Mouse (Mus musculus) frontal cortex, adult 2 months (tissue): ENCODE data around the gene Stab1. TPM values are rescaled to one million over a fixed set of nuclear protein-coding genes. Genes with fewer than 3 reads are reported as not detected.

Experiments
- DNase-seq, 2 experiments: peaks; one replicate each; pipeline ENCODE4 v3.0.0; 2022; ENCODE audit warnings: low spot score in 1 of 2; ENCODE audit errors: extremely low spot score in 1 of 2
- polyA plus RNA-seq: library from polyadenylated mRNA; depleted of rRNA; stranded (reverse); fragments of >200 nt; gene quantifications from 2 replicates; pipeline ENCODE4 v1.2.3, GENCODE M21; 2012

Stab1 gene
- polyA plus RNA-seq, 1 experiment: 19.1 TPM

DNA sequence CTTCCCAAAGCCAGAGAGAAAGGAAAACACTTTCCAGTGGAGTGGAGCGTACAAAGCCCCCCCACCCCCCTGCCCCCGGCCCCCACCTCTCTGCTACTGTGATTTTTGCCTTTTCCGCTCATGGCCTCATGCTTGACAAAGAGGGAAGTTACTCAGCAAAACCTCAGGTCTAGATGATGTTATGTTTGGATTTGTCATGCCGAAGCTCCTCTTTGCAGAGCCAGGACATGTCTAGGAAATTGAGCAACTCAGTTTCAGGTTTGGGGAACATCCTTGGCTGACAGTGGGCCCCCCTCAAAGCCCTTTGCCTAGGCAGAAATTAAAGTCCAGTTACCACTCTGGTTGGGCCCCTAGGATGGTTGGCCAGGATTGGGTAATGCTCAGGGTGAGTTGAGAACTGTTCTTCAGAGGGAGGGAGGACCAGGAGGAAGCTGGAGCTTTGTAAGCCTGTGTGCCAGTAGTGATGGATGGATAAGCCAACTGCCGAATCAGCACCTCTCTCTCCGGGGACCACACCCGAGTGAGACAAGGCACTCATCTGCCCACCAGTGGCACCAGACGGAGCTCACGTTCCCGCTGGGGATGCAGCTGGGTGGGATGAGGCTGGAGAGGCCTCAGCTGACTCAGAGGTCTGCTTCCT is 2.3 kb downstream of the Stab1 start:
- no peak for DNase-seq

GRCm38 (mm10) chr14:31165458-31165857 is 3.0 kb downstream of the Stab1 start:
- no peak for DNase-seq

GRCm38 (mm10) chr14:31165010-31165409 is 3.4 kb downstream of the Stab1 start:
- DNase-seq: no peak

DNA sequence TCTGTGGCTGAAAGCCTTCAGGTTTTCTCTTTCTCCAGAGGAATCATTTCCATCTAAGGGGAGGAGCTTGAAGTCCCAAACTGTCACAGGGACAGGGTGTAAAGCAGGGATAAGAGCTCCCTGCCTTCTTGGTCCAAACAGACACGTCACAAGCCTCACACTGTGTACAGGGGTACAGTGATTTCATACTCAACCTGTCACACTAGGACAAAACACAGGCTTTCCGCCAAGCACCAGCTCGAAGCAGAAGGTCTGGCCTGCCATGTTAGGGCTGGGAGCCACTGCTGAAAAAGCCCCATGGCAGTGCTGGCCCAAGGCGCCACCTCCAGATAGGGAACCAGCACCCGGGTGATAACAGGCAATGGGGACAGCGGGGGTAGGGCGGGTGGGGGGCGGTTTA is 4.4 kb downstream of the Stab1 start:
- DNase-seq: no peak

- no peak for DNase-seq
Observed at GRCm38 (mm10) chr14:31161638-31162037, 6.8 kb downstream of the Stab1 start.

DNA sequence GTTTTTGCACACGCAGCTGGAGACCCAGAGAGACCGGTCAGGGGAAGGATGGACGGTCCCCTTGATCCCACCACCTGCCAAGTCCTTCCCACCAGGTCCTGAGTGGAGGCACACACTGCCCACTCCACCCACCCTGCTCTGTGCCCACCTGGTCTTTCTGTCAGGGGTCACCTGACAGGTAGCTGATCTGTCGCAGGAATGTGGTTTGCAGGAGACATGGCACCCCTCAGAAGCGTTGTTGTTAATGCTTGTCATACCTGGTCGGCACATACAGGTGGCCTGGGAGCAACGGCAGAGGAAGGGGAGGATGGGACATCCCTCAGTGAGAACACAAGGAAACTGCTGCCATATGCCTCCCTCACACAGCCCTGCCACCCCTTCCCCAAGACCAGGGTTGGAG is 7.2 kb downstream of the Stab1 start:
- DNase-seq: no peak

DNA sequence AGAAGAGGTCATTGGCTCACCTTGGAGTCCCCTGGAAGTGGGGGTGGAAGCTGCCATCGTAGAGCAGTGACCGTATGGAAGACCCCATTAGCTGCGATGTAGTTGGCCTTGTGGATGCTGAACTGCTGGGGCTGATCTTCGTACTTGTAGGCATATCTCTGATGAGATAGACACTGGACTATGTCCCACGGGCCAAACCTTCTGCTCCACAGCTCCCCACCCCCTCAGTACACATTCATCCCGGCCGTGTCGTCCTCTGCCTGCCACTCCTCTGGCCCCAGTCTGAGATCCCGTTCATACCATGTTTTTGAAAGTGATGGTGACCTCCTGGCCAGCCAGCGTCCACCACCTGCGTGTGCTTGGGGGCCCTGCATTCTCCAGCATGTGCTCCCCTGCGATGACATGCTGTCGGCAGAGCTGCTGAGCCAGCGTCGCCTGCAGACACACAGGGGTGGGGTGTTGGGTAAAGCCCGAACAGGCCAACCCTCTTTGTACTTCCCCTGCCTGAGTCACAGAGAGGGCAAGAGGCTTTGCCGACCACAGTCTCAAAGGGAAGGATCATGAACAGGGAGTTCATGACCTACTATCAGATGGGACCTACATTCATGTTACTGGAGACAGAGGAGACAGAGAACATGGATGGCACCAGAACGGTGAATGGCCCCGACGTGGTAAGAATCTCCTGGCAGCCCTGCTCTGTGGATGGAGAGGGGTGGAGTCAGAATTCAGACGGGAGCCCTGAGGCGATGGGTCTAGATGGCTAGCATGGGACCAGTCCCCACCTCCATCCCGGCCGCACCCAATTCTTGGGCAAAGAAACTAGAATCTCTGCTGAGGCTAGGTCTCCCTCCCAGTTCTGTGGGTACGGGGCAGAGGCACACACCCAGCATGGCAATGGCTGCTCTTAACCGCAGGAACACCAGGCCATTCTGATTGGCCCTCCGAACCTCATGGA is 8.0 kb downstream of the Stab1 start:
- no peak for DNase-seq

- no peak for DNase-seq
Observed at GRCm38 (mm10) chr14:31145694-31146093, 22.7 kb downstream of the Stab1 start.

GRCm38 (mm10) chr14:31141011-31141410 is 27.4 kb downstream of the Stab1 start:
- DNase-seq: no peak

GRCm38 (mm10) chr14:31140141-31140540 is 28.3 kb downstream of the Stab1 start:
- no peak for DNase-seq

DNA sequence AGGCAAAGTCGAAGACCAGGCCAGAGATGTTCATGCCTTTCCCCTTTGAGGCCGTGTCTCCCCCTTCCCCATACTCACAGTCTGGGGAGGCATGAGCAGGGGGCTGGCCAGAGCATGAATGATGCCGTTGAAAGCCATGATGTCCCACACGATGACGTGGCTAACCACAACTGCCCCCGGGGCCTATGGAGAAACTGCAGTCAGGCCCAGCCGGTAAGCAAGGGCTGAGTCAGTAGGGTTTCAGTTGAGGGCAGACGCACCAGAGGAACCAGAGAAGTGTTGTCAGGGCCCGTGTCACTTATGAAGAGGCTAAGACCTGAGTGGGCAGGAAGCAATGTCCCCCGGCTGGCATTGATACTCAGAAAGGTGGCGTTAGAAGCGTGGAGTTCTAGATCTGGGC is 28.8 kb downstream of the Stab1 start:
- DNase-seq: no peak

DNA sequence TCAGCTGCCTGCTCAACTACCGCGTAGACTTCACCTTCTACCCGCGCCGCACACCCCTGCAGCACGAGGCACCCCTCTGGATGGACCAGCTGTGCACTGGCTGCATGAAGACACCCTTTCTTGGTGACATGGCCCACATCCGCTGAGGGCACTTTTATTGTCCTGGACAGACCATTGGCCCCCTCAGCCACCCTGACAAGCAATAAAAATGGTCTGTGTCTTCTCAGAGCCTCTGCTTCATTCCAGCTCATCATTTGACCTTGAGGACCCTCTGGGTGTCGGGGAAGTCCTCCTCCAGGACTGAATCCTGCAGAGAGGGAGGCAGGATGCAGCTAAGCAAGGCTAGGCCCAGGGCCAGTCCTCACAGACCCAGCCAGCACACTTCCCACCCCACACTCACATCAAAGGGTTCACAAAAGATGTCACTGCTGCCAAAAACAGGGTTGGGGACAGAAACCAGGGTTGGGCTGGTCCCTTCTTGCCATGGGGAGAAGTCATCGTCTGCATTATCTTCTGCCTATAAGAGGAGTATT is 29.5 kb downstream of the Stab1 start:
- DNase-seq: no peak

DNA sequence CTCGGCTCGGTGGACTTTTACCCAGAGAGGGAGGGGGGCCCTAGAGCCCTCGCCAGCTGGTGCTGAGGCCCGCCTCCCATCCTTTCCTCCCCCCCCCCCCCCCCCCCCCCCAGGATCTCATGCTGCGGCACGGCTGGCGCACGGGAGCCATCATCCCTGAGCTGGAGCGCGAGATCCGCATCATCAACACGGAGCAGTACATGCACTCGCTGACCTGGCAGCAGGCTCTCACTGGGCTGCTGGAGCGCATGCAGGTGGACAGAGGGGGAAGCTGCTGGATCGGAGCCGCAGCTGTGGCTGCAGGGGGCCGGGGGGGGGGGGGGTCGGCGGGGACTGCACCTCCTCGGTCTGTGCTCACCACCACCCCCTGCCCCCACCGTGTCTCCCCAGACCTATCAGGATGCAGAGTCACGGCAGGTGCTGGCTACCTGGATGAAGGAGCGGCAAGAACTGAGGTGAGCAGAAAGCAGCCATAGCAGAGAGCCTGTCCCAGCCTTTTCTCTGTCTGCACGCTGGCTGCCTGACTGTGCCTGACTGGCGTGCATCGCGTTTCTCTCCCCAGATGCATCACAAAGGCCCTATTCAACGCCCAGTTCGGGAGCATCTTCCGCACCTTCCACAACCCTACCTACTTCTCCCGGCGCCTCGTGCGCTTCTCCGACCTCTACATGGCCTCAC is 30.1 kb downstream of the Stab1 start:
- DNase-seq: no peak

- no peak for DNase-seq
Observed at GRCm38 (mm10) chr14:31137791-31138190, 30.6 kb downstream of the Stab1 start.

GRCm38 (mm10) chr14:31137281-31137595 is 31.2 kb downstream of the Stab1 start:
- DNase-seq: no peak

- DNase-seq: no peak
Observed at GRCm38 (mm10) chr14:31136411-31137280, 31.8 kb downstream of the Stab1 start.

DNA sequence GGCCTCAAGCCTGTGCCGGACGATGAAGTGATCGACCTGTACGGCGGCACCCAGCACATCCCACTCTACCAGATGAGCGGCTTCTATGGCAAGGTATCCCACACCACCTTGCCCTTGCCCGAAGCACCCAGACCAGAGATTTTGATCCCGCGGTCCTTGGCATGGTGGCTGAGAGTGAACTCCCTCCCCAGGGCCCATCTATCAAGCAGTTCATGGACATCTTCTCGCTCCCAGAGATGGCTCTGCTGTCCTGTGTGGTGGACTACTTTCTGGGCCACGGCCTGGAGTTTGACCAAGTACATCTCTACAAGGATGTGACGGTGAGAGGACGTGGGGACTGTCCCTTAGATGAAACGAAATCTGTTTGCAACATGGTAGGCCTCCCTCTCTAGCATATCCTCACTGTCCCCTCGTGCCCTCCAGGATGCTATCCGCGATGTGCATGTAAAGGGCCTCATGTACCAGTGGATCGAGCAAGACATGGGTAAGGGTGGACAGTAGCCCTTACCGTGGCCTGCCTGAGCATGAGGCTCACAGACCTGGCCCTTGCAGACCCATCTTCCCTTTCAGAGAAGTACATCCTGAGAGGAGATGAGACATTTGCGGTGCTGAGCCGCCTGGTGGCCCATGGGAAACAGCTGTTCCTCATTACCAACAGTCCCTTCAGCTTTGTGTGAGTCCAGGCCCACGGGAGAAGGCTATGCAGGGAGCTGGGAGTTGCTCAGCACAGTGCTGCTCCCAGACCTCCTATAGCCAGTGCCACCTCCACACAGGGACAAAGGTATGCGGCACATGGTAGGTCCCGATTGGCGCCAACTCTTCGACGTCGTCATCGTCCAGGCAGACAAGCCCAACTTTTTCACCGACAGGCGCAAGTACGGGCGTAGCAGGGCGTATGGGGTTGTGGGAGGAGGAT is 32.7 kb downstream of the Stab1 start:
- no peak for DNase-seq

- no peak for DNase-seq
Observed at GRCm38 (mm10) chr14:31134015-31135000, 34.1 kb downstream of the Stab1 start.
